Mouse (Mus musculus) MEL-GATA-1-ER (cell line): Measurements from ENCODE around the gene Gramd1b.

Experiments used
- DNase-seq: peaks from one replicate; pipeline ENCODE4 v3.0.0-alpha.2; 2012; ENCODE audit warnings: low read depth; ENCODE audit errors: extremely low read depth

Gramd1b gene

DNA sequence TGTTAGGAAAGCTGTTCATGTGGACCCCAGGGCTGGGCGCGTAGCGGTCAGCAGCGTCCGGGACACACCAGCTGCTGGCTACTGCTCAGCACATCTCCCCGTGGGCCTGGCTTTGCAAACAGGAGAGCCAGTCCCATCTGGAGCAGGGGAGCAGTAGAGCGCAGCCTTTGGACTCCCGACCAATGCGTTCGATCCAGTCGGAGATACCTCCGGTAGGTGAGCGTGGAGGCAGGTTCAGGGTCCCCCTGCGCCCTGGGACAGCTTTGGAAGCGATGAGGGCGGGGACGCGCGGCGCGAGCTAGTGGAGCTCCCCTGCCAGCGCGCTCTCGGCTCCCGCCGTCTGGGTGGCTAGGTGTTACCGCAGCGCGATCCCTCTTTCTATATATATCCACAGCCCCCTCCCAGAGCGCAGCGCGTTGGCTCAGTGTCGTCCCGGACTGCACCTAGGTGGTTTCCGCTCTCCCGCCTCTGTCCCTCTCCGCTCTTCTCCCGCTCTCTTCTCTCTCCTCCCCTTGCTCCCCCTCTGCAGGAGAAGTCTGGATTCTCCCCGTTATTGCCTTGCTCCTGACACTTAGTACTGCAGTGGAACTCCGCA, at the start of gene Gramd1b:
Gene Gramd1b, minus strand, starts transcription at position 357 of the 595 bp plus-strand sequence.
- no peak for DNase-seq

DNA sequence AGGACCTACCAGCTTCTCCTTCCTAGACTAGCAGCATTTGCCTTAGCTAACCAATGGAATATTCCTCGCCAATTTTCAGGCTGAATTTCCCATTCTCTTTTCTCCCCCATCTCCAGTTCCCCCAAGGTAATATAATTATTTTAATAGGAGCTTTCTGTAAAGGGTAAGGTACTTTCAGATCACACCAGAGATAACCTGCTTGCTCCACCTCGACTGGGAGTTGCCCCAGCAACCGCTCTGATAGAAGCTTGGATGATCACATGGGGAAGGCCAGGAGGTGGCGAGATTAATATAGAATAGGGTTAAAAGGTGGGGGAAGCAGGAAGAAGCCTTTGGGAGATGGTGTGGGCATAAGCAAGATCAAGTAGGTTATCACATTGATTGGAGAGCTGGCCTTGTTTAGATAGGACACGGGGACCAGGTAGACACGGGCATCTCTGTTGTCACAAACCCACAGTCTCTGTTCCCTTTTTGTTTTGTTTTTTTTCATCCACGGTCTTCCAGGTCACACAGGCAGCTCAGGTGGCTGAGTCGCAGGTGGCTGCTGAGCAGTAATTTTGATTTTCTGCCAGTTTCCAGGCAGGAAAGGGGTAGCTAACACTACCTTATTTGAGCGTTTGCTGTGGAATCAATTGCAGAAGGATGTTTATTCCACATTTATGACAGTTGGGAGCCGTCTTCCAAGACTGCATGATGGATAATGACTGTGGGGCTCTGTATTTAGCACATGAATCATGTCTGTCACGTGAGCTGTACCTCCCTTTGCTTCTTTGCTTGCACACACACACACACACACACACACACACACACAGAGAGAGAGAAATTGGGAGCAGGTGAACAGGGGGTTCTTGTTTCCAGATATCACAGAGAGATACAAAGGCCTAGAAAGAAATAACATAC, 47.8 kb upstream of the Gramd1b start:
- DNase-seq: no peak

DNA sequence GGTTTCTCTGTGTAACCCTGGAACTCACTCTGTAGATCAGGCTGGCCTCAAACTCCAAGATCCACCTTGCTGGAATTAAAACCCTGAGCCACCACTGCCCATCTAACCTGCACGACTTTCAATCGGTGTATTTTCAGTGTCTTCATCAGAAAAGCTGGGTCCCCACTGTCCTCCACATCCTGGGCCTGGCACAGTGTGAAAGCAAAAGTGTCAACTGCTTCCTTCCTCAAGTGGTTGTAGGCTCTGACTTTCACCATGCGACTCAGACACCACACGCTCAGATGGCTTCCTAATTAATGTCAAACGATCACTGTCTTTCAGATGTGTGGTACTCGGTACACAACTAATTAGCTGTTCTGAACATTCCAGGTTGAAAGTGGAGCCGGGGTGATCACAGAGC, 45.9 kb upstream of the Gramd1b start:
- no peak for DNase-seq

DNA sequence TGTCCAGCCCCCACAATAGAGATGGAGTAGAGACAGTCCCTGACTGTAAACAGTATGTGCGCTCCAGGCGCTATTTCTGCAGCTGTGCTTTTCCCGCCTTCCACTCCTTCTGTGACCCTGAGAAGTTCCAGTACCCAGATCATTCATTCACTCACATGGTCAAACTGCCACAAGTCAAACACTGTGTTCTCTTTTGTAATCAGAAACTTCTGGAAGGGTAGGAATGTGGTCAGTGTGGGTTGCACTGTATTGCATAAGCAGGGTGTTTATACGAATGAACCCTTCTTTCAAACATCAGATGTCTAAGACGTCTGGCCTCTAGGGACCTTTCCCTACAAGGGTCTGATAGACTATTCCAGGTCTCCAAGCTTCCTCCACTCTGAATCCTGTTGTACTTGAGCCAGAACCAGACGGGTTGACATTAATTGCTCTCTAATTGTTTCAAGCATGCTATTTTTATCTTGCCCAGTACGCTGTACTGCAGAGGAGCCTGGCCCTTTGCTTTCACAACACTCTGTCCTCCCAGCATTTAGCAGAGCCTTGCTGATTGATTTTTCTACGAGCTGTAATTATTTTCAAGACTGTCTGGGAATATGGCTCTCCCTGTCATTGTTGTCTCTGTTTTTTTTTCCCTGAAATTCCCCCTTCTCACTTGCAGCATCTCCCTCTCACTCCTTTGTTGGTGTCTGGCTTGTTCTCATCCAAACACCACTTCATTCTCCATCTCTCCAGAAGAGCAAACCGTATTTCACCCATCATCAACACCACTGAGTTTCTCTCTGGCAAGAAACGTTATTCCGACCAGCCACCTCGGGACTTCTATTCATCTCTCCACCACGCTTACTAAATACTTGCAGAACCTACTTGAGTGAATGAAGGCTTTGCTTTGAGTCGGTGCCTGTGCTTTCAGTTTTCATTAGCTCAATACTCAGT, 44.1 kb upstream of the Gramd1b start:
- DNase-seq: no peak

DNA sequence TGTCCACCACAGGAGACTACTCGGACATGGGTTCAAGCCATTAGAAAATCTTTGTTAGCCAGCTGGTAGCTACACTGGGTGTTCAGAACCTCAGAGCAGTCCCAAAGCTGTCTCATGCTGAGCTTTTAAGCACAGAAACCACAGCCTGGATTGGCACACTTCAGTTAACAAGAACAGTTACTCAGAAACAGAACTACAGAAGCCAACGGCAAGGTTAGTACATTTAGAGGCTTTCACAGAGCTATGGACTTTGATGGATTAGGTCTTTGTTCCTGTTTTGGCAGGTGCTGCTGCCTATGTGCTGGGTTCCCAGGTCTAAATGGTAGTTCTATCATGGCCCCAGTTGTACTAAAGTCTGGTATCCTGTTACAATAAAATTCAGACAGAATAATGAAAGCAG, 40.1 kb upstream of the Gramd1b start:
- DNase-seq: no peak

DNA sequence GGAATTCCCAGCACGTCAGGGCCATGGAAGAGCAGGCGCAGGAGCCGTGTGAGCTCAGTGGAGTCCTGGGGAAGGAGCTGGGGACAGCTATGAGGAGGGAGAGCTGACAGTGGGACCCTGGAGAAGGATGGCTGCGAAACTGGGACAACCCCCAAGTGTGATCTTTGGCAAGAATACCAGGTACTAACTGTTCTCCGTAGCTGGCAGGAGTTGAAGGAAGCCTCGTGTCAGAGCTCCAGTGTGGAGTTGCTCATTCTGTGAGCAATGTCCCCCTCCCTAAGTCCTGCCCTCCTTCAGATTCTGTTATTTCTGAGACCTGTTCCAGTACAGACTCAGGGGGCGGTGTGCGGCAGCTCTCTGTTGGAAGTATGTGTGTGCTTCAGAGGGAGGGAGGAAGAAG, 36.9 kb upstream of the Gramd1b start:
- no peak for DNase-seq

DNA sequence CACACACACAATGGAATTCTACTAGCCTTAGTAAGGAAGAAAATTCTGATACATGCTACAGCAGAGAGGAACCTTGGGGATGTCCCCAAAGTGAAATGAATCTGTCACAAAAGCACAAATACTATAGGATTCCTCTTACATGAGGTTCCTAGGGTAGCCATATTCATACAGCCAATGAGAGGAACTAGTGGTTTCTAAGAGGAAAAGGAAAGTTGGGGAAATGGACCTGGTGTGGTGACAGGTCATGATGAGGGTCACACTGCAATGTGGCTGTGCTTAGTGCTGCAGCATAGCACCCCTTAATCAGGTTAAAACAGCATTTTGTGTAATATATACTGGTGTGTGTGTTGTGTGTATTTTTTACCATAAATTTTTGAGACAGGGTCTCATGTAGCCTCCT, 32.6 kb upstream of the Gramd1b start:
- DNase-seq: no peak

DNA sequence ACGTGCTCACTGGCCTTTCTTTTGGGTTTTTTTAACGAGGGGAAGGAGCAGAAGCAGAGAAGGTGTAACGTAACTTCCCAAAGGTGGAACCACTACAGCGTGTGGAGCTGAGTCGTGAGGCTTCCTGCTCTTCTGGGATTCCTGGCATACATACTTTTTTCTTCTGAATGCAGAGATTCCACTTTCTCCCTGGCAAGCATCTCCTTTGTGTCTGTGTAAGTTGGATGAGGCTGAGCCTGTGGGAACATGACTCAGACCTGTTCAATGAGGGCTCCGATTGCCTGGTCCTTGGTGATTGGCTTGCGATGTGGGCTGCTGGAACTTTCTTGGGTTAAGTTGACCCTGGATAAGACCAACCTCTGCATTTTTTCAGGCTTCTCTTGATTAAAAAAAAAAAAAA, 28.5 kb upstream of the Gramd1b start:
- no peak for DNase-seq

DNA sequence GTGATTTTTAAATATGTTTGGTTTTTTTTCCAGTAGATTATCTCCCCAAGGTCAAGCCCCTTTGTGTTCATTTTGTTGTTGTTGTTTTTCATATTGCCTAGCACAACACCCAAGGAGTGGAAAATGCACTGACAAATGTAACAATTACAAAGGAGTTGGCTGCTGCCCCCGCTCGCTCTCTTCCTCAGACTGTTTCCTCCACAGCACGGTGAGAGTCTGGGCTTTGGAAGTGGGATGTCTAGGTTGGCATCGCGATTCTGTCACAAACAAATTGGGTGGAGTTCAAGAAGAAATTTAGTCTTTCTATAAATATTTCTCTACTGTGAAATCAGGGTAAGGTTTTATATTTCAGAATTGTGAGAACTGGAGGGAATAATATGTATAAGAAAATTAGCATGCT, 26.6 kb upstream of the Gramd1b start:
- no peak for DNase-seq

DNA sequence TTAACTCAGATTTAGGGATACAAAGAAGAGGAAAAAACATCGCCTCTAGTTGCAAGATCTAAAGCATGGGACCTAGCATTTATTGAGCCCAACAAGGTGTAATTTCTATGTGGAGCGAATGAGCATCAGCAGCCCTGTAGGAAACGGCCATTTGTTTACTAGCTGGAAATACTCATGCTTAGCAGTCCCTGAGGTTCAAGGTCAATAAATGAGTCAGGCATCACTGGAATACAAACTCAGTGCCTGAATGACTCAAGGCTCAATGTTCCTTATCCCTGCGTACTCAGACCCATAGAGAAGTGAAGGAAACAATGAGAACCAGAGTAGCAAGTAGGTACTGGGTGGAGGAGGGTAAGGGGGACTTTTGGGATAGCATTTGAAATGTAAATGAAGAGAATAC, 25.2 kb upstream of the Gramd1b start:
- DNase-seq: no peak

DNA sequence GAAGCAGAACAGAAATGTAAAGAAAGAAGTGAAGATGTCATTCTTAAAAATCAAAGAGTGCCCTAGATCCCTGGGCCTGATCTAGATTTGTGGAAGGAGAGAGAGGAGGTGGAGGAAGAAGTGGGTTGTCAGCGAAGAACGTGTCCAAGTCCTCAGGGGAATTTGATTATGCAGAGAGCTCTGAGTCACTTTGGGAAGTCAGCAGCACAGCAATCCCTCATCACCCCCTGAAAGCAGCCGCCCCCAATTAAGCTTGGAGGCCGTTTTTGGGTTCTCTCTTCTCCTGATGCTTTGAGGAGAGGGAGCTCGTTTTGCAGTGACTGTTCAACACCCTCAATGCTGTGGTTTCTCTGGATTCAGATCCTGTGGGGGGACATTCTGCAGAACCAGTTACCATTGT, 24.1 kb upstream of the Gramd1b start:
- no peak for DNase-seq

DNA sequence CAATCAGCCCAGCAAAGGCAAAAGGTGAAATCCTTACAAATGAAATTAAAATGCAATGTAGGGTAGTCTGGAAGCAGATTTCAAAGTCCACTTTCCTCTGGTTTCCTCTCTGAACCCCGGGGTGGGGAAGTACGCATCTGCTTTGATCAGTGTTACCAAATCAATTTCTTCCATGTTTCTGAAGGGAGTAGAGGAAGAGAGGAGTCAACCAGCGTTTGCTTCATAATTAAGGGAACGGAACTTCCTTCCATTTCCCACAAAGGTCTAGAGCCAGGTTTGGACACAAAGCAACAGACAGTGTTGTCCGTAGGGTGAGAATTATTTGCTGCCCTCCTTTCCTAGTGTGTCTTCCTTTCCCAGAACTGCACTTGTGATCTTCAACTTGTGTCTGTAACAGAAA, 16.7 kb upstream of the Gramd1b start:
- no peak for DNase-seq

DNA sequence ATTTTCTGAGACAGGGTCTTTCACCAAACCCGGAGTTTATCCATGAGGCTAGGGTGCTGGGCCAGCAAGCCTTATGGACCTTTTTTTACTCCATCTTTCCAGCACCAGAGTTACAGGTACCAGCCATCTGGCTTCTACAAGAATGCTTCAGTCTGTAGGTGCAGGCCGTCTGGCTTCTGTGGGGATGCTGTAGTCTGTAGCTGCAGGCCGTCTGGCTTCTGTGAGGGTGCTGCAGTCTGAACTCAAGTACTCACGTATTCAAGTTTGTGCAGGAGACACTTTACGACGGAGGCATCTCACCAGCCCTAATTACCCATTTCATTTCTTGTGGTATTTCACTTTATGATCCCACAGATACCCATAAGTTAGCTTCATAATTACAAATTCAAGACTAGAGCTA, 14.0 kb upstream of the Gramd1b start:
- DNase-seq: no peak

DNA sequence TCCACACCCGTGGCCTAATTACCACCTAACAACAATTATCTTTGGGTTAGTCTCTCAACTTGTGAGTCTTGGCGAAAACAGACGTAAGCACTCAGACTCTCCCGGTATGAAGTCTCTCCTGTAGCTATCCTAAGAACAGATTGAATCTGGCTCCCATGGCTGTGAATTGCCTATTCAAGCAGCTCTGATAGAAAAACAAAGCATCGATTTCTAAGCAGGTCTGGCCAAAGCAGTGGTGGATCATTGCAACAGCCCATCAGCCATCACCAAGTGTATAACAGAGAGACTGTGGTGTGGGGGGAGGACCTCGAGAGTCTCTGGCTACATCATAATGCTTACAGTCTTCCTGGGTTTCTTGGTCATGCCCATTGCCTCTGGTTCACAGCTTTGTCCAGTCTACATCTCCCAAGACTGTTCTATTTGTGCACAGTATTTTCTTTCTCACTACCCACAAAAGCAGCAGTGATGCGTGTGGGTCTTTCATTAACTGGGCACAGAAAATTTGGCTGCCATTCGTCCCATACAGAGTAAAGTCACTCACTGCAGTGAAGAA, 8.5 kb upstream of the Gramd1b start:
- DNase-seq: no peak

DNA sequence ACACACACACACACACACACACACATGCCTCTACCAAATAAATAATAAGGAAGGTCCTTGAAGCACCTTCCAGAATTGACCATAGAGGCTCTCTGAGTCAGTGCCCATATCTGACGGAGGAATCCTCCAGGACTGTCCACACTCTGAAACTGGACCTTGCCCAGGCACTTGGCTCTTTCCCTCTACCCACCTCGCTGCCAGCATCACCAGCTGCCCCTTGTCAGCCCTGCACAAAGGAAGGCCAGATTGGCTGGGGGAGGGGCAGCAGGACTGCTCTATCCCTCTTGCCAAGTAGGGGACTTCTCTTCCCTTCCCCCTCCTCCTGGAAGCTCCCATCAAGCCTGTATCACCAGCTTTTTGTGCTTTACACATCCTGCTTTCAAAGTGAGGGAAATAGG, 6.5 kb upstream of the Gramd1b start:
- no peak for DNase-seq

DNA sequence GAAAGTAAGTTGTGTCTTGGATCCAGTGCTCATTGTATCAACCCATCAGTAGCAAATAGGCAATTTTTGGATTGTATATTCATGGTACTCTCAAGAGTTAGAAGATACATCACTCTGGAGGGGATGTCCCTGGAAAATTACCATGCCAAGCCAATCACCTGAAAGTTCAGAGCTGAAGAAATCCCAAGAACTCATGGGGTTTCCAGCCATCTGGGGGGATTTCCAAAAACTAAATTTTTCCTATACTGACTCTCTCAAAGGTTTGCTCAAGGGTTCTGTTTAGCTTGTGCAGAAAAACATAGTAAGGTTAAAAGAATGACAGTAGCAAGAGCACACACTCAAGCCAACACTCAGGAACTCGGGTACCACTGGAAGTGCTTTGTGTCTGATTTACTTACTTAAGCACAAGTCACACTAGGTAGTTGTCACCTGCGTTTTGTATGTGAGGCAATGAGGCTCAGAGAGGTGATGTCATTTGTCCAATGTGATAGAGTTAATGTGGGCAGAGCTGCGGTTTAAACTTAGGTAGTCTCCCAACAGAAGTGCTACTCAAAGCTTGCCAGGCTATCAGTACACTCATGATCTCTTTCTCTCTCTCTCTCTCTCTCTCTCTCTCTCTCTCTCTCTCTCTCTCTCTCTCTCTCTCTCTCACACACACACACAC, 6.0 kb upstream of the Gramd1b start:
- DNase-seq: no peak

DNA sequence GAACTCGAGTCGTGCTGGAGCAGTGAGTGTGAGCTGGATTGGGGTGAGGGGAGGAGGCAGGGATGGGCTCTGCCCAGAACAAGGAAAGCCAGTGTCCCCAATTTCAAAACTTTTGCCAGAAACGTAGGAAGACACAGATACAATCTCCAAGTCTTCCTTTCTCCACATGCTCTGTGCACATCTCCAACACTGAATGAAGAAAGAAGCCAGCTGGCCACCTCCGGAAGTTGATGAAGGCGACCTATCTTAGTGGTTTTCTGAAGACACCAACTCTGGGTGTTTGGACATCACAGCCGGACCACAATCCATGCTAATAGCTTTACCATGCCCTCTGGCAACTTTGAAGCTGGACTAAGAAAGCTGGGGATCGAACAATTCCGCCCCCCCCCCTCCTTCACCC, 647 bp downstream of the Gramd1b start:
- no peak for DNase-seq

DNA sequence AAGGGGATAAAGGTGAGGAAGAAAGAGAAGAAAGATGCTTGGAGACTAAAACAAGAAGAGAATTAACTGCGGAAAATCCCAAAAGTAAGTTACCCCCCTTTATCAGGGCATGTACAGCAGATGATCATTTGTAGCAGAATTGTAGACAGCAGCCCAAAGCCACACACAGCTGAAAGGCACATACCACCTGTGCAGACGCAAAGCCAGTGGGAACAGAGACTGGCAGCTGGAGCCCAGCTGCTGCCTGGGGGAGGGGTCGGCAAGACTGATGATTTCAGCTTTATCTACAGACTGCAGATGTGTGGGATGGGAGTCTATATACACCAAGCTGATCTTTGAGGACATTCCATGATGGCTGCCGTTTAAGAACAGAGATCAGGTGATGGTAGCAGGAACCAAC, 2.5 kb downstream of the Gramd1b start:
- no peak for DNase-seq

DNA sequence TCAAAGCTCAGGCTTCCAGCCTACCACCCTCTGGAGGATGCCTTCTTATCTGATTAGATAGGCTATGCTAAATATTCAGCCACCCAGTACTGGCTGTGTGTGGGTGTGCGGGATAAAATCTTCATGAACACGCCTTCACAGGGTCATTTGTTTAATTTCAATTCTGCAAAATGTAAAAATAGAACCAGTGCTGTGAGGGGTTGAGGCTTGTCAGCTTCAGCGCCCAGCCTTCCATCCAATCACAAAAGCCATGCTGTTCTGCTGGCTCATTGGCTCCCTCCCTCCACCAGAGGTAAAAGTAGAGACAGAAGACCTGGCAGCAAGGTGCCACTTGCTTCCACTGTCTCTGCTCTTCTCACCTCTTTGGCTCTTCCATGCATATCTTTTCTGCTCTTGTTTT, 4.3 kb downstream of the Gramd1b start:
- DNase-seq: no peak

DNA sequence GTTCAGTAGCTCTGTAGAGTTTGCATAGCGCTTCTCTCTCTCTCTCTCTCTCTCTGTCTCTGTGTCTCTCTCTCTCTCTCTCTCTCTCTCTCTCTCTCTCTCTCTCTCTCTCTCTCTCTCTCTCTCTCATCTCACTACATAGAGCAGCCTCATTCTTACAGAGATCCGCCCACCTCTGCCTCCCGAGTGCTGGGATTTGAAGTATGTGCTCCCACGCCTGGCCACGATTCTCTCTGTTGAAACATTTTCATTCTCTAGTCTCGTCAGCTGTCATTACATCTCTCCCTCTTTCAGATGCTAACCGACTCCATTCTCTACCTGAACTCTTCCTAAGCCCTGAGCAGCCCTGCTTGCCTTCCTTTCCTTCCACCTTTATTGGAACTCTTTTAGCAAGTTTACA, 9.0 kb downstream of the Gramd1b start:
- DNase-seq: no peak

DNA sequence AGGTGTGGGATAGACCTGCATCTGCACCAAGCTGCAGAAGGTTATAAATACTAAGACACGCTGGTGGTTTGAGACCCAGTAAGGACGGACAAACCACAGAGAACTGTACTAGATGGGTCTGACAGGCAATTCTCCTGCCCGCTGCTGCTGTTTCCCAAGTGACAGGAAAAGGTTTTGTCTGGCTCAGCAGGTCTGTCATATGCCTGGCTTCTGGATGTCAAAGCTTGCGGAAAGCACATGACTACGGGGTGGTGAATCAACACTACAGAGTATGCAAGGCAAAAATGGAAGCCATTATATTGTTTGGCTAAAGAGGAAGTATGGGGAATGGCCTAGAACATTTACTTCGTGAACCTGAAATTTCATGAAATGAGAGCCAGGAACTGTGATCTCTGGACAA, 10.1 kb downstream of the Gramd1b start:
- no peak for DNase-seq
